9 mouse cellular contexts compared by ENCODE assay signal in the genomic region with DNA sequence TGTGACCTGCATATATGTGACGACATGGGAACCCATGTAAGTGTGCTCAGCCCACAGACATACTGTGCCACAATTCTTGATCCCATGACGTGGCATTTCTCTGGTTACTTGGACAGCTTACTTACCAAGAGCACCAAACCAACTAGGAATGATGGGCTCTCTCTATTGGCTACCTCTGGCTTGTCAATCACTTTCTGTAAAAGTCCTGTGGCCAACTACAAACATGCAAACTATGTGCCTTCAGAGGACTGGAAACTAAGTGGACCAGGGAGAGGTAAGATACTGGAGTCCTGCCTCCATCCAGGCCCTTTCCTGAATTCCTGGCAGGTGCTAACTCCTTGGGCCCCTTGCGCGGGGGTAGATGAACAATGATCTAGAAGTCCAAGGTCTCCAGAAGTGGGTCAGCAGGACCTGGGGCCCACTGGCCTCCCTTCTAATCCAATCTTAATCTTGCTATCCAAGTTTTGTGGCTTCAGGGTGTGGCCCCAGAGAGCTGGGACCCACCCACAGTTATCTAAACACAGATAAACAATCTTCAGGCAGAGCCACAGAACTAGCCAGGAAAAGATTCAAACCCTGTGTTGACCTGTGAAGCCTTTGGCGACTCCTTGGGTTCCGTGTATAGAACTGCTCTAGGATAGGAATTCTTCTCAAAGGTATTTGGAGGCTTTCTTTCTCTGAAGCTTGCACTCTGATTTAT.
DNase-seq lines count a peak whose midpoint lies in the region; ATAC-seq and TF ChIP-seq lines count a peak whose summit lies in the region.
"Had no signal": no experiment of that assay in that cellular context is flagged by ENCODE, and none has a peak within 500 bp of the region (broad histone marks: within the 10 kb centered on the region; RNA-seq: fewer than 3 reads in every experiment).

No protein-coding gene starts in this region.

- H3K4me1 ChIP-seq in heart, embryonic 10.5 days, result peaks cover 42% of the 10 kb centered on the region
- H3K4me1 ChIP-seq in lung, embryonic 16.5 days (replicated peaks; ENCODE audit: control insufficient read depth, insufficient read depth, low read length), result peaks cover 38% of the 10 kb centered on the region
- peaks cover 14% of the 10 kb centered on the region for H3K4me1 ChIP-seq in embryonic fibroblast, embryonic 13.5 days (ENCODE audit: control insufficient read depth, insufficient read depth, low read length)
- no peaks in the 10 kb centered on the region for H3K4me1 ChIP-seq in hindbrain, postnatal 0 days (ENCODE audit: insufficient read depth, low read length)

- peak overlapping the region; percentile 72; the same call in 1 of the 2 replicates for H3K27ac ChIP-seq in heart, embryonic 10.5 days
- no peak overlapping the region for H3K27ac ChIP-seq in lung, embryonic 16.5 days (ENCODE audit: low read length)
- peak overlapping the region; percentile 95 for H3K27ac ChIP-seq in embryonic fibroblast, embryonic 13.5 days (ENCODE audit: insufficient read depth, low read length)
- H3K27ac ChIP-seq in macrophage, result peak overlapping the region; percentile 95
- H3K27ac ChIP-seq in hindbrain, postnatal 0 days, result no peak overlapping the region

- TF ChIP-seq CTCF in embryonic fibroblast, embryonic 13.5 days (IDR thresholded peaks at IDR 0.05; ENCODE audit: borderline replicate concordance, insufficient read depth, low read length), result no peak
- no peak for TF ChIP-seq CTCF in hindbrain, postnatal 0 days (IDR thresholded peaks at IDR 0.05; ENCODE audit: low read depth)

- H3K9ac ChIP-seq in lung, embryonic 16.5 days (ENCODE audit: low read length), result peak overlapping the region; percentile 6; the same call in 1 of the 2 replicates
- H3K9ac ChIP-seq in hindbrain, postnatal 0 days (replicated peaks; ENCODE audit: low read length), result no peak overlapping the region

- peak overlapping the region; percentile 54 for H3K4me3 ChIP-seq in heart, embryonic 10.5 days
- peak overlapping the region; percentile 22 for H3K4me3 ChIP-seq in lung, embryonic 16.5 days (ENCODE audit: low read length)
- H3K4me3 ChIP-seq in embryonic fibroblast, embryonic 13.5 days (ENCODE audit: insufficient read depth, low read length), result peak overlapping the region; percentile 75
- peak overlapping the region; percentile 70 for H3K4me3 ChIP-seq in macrophage (ENCODE audit: inconsistent target)
- no peak overlapping the region for H3K4me3 ChIP-seq in hindbrain, postnatal 0 days (ENCODE audit: low read length)

- peaks cover 63% of the 10 kb centered on the region for H3K79me2 ChIP-seq in macrophage (ENCODE audit: inconsistent target)

- no peaks in the 10 kb centered on the region for H3K9me3 ChIP-seq in heart, embryonic 10.5 days
- no peaks in the 10 kb centered on the region for H3K9me3 ChIP-seq in lung, embryonic 16.5 days (ENCODE audit: control insufficient read depth, low read length)
- H3K9me3 ChIP-seq in hindbrain, postnatal 0 days (ENCODE audit: low read length), result no peaks in the 10 kb centered on the region

- H3K27me3 ChIP-seq in heart, embryonic 10.5 days (ENCODE audit: insufficient read depth, poor library complexity, severe bottlenecking), result no peaks in the 10 kb centered on the region
- H3K27me3 ChIP-seq in lung, embryonic 16.5 days (ENCODE audit: control insufficient read depth, insufficient read depth, low read depth, low read length), result no peaks in the 10 kb centered on the region
- no peaks in the 10 kb centered on the region for H3K27me3 ChIP-seq in hindbrain, postnatal 0 days (ENCODE audit: insufficient read depth, low read length)

- no peak for TF ChIP-seq POLR2A in embryonic fibroblast, embryonic 13.5 days (IDR thresholded peaks at IDR 0.05; ENCODE audit: low read depth, low read length)

- no peaks in the 10 kb centered on the region for H3K36me3 ChIP-seq in heart, embryonic 10.5 days
- H3K36me3 ChIP-seq in lung, embryonic 16.5 days (ENCODE audit: control insufficient read depth, insufficient read depth, low read length), result no peaks in the 10 kb centered on the region
- H3K36me3 ChIP-seq in macrophage (ENCODE audit: inconsistent target), result no peaks in the 10 kb centered on the region
- H3K36me3 ChIP-seq in hindbrain, postnatal 0 days (ENCODE audit: insufficient read depth, low read length), result no peaks in the 10 kb centered on the region

- peak overlapping the region; percentile 43 for H3K4me2 ChIP-seq in lung, embryonic 16.5 days (ENCODE audit: low read depth, low read length)
- H3K4me2 ChIP-seq in hindbrain, postnatal 0 days (ENCODE audit: low read depth, low read length), result no peak overlapping the region

- no peak for ATAC-seq in lung, embryonic 16.5 days (ENCODE audit: low read depth)
- ATAC-seq in hindbrain, postnatal 0 days, result no peak

- 75% methylated on average over 6 of the region's 6 CpGs for WGBS in heart, embryonic 10.5 days
- WGBS in lung, embryonic 16.5 days, result 66% methylated on average over 6 of the region's 6 CpGs
- WGBS in macrophage (ENCODE audit: missing documents), result 75% methylated on average over 6 of the region's 6 CpGs
- 87% methylated on average over 6 of the region's 6 CpGs for WGBS in hindbrain, postnatal 0 days

- no peak for DNase-seq in heart, embryonic 10.5 days (ENCODE audit: low spot score)
- DNase-seq in heart, adult 18-20 months, result no peak
- DNase-seq in lung, adult 18-20 months, result no peak
- no peak for DNase-seq in hindbrain, postnatal 0 days (ENCODE audit: low spot score)
- no peak for DNase-seq in adrenal gland, adult 8-10 months
- DNase-seq: kidney, adult 2 months had no signal

Comparison
In these comparisons a context has a peak if more than half of its experiments do, and no peak if none do; other contexts are left out.
1. H3K27ac ChIP-seq: peak in heart, embryonic 10.5 days (single experiment), embryonic fibroblast, embryonic 13.5 days (single experiment) and macrophage (single experiment); none in lung, embryonic 16.5 days (single experiment) and hindbrain, postnatal 0 days (single experiment).